In the genomic region with DNA sequence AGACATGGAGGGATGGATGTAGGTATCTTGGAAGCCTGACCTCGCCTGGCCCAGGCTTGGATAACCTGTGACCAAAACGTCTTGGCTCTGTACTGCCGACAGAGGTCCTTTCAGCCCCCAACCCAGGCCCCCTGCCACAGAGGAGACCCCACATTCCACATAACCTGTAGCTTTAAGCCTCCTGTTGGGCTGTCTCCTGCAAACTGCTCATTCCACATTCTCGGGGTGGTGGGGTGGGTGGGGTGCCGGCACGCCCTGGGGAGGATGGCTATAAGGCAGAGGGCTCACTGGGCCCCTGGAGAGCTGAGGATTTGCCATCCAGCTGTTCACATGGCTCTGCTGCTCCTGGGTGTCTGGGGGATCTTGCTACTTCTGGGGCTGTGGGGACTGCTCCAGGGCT, we compare ENCODE assay signal across 16 mouse cellular contexts. TPM values are rescaled to one million over a fixed set of nuclear protein-coding genes. Genes with fewer than 3 reads are reported as not detected.
A peak's percentile ranks its signal among the peaks of the same experiment; 100 is the strongest.
DNase-seq lines count a peak whose midpoint lies in the region; ATAC-seq and TF ChIP-seq lines count a peak whose summit lies in the region.
"Had no signal": no experiment of that assay in that cellular context is flagged by ENCODE, and none has a peak within 500 bp of the region (broad histone marks: within the 10 kb centered on the region; RNA-seq: fewer than 3 reads in every experiment).

A gene (plus strand): TSS at position 301 of the 400 bp plus-strand sequence.

- no peak for TF ChIP-seq EP300 in CH12.LX (IDR thresholded peaks at IDR 0.05; ENCODE audit: low read length)

- no peak within 1 kb of the TSS for H3K4me3 ChIP-seq in heart, embryonic 16.5 days (ENCODE audit: low read length)
- H3K4me3 ChIP-seq in CH12.LX (replicated peaks in 1 of 3; ENCODE audit: low read depth in 2 of 3, low read length in 2 of 3, poor library complexity in 1 of 3), result no peak within 1 kb of the TSS
- H3K4me3 ChIP-seq in embryonic facial prominence, embryonic 12.5 days, result no peak within 1 kb of the TSS
- peak within 1 kb of the TSS; percentile 29 for H3K4me3 ChIP-seq in limb, embryonic 15.5 days
- H3K4me3 ChIP-seq: lung, embryonic 15.5 days had no signal

- intact Hi-C loops in heart, postnatal 25 days (cut with DNase I), result no loop called here
- intact Hi-C loops in left cerebral cortex, postnatal 14 days (cut with DNase I), result no loop called here

- H3K36me3 ChIP-seq in heart, embryonic 16.5 days (ENCODE audit: control insufficient read depth, insufficient read depth), result no peaks in the 10 kb centered on the region
- peaks cover 0 to 5% of the 10 kb centered on the region in 2 experiments for H3K36me3 ChIP-seq in CH12.LX (replicated peaks in 1 of 2; ENCODE audit: control insufficient read depth in 1 of 2, insufficient read depth in 1 of 2, low read length in 1 of 2)
- no peaks in the 10 kb centered on the region for H3K36me3 ChIP-seq in embryonic facial prominence, embryonic 12.5 days
- H3K36me3 ChIP-seq in limb, embryonic 15.5 days, result no peaks in the 10 kb centered on the region
- H3K36me3 ChIP-seq: lung, embryonic 15.5 days had no signal

- in situ Hi-C loops in CH12.LX (cut with MboI; ENCODE audit: low pct_ligation_motif_present, low pct_unique_long_range_greater_than_20kb, low sequenced_read_pairs), result loop anchor here (25.0 kb wide), 1 partner anchor 110 kb away; a partner anchor contains a TSS

- peaks cover 6% of the 10 kb centered on the region; the same call in 1 of the 2 replicates for H3K4me1 ChIP-seq in heart, embryonic 16.5 days (ENCODE audit: control insufficient read depth, insufficient read depth, low read length)
- H3K4me1 ChIP-seq in CH12.LX (ENCODE audit: control insufficient read depth in 1 of 2, insufficient read depth in 2 of 2), result peaks cover 18 to 26% of the 10 kb centered on the region in 2 experiments
- peaks cover 22% of the 10 kb centered on the region for H3K4me1 ChIP-seq in embryonic facial prominence, embryonic 12.5 days
- peaks cover 43% of the 10 kb centered on the region for H3K4me1 ChIP-seq in limb, embryonic 15.5 days

- H3K9ac ChIP-seq in heart, embryonic 16.5 days (ENCODE audit: low read length), result peak within 1 kb of the TSS; percentile 23; the same call in 1 of the 2 replicates
- H3K9ac ChIP-seq in CH12.LX (ENCODE audit: insufficient read depth, low read depth), result no peak within 1 kb of the TSS
- peak within 1 kb of the TSS; percentile 34; the same call in 1 of the 2 replicates for H3K9ac ChIP-seq in embryonic facial prominence, embryonic 12.5 days
- H3K9ac ChIP-seq in limb, embryonic 15.5 days, result peak within 1 kb of the TSS; percentile 20; the same call in 1 of the 2 replicates
- H3K9ac ChIP-seq: lung, embryonic 15.5 days had no signal

- H3K4me2 ChIP-seq in heart, embryonic 16.5 days (ENCODE audit: low read depth, low read length), result no peak within 1 kb of the TSS
- H3K4me2 ChIP-seq in CH12.LX (ENCODE audit: insufficient read depth, low read depth, poor library complexity, severe bottlenecking), result peak within 1 kb of the TSS; percentile 27; the same call in 1 of the 2 replicates
- H3K4me2 ChIP-seq in embryonic facial prominence, embryonic 12.5 days (replicated peaks), result peak within 1 kb of the TSS; percentile 25
- H3K4me2 ChIP-seq in limb, embryonic 15.5 days, result peak within 1 kb of the TSS; percentile 31
- H3K4me2 ChIP-seq: lung, embryonic 15.5 days had no signal

- no peak for TF ChIP-seq RAD21 in CH12.LX (IDR thresholded peaks at IDR 0.05; ENCODE audit: low read depth, low read length)

- dilution Hi-C loops in CH12.LX (cut with MboI; ENCODE audit: extremely low pct_ligation_motif_present, extremely low pct_unique_long_range_greater_than_20kb, low sequenced_read_pairs), result no loop called here

- no peak for DNase-seq in heart, postnatal 25 days (ENCODE audit: low spot score)
- no peak for DNase-seq in CH12.LX (ENCODE audit: extremely low read depth)
- no peak for DNase-seq in left cerebral cortex, postnatal 14 days (ENCODE audit: low spot score in 2 of 2)
- DNase-seq in right cerebral cortex, adult 2 months (ENCODE audit: low spot score in 2 of 2), result no peak
- DNase-seq: cerebellum, adult 2 months; embryo, embryonic 11 days; kidney, adult 9 months; spleen, adult 18-20 months had no signal

- H3K9me3 ChIP-seq in heart, embryonic 16.5 days (replicated peaks; ENCODE audit: control insufficient read depth, low read length), result no peaks in the 10 kb centered on the region
- H3K9me3 ChIP-seq in CH12.LX (replicated peaks; ENCODE audit: low read length), result no peaks in the 10 kb centered on the region
- no peaks in the 10 kb centered on the region for H3K9me3 ChIP-seq in embryonic facial prominence, embryonic 12.5 days
- no peaks in the 10 kb centered on the region for H3K9me3 ChIP-seq in limb, embryonic 15.5 days
- H3K9me3 ChIP-seq: lung, embryonic 15.5 days had no signal

- no peak for ATAC-seq in heart, embryonic 16.5 days (replicated peaks; ENCODE audit: extremely low read depth, insufficient read depth, low FRiP score)
- ATAC-seq in embryonic facial prominence, embryonic 12.5 days (ENCODE audit: insufficient number of reproducible peaks, insufficient read depth, low FRiP score, low TSS enrichment), result no peak
- no peak for ATAC-seq in limb, embryonic 15.5 days (ENCODE audit: insufficient number of reproducible peaks, low FRiP score, low TSS enrichment, low read depth)
- ATAC-seq: CD4-positive, CD25-positive, alpha-beta regulatory T cell, adult 4 months; forebrain, embryonic 16.5 days had no signal

- no peaks in the 10 kb centered on the region; the same call in 1 of the 2 replicates for H3K27me3 ChIP-seq in heart, embryonic 16.5 days (ENCODE audit: control insufficient read depth, insufficient read depth, low read length)
- no peaks in the 10 kb centered on the region for H3K27me3 ChIP-seq in CH12.LX (replicated peaks)
- H3K27me3 ChIP-seq in embryonic facial prominence, embryonic 12.5 days, result peaks cover 4% of the 10 kb centered on the region; the same call in 1 of the 2 replicates
- no peaks in the 10 kb centered on the region for H3K27me3 ChIP-seq in limb, embryonic 15.5 days

- no peaks in the 10 kb centered on the region for H3K79me2 ChIP-seq in CH12.LX (replicated peaks; ENCODE audit: control insufficient read depth, extremely low read depth, insufficient read depth, poor library complexity, severe bottlenecking)

- 61% methylated on average over 6 of the region's 6 CpGs for WGBS in heart, embryonic 16.5 days
- WGBS in embryonic facial prominence, embryonic 12.5 days, result 52% methylated on average over 6 of the region's 6 CpGs
- 48% methylated on average over 6 of the region's 6 CpGs for WGBS in limb, embryonic 15.5 days

- TF ChIP-seq POLR2A in CH12.LX (IDR thresholded peaks at IDR 0.05; ENCODE audit: low read depth, low read length), result no peak

- no peak for TF ChIP-seq CTCF in CH12.LX (conservative IDR thresholded peaks at IDR 0.05 in 1 of 2, IDR thresholded peaks at IDR 0.05 in 1 of 2; ENCODE audit: low read depth in 2 of 2, low read length in 2 of 2)

- H3K27ac ChIP-seq in heart, embryonic 16.5 days (ENCODE audit: low read length), result peak within 1 kb of the TSS; percentile 25; the same call in 1 of the 2 replicates
- H3K27ac ChIP-seq in CH12.LX (ENCODE audit: insufficient read depth, low read depth), result no peak within 1 kb of the TSS
- H3K27ac ChIP-seq in embryonic facial prominence, embryonic 12.5 days, result peak within 1 kb of the TSS; percentile 38
- H3K27ac ChIP-seq in limb, embryonic 15.5 days, result peak within 1 kb of the TSS; percentile 84
- H3K27ac ChIP-seq: lung, embryonic 15.5 days had no signal

TF ChIP-seq in CH12.LX, 34 proteins besides CTCF, POLR2A, EP300 and RAD21:
- TF ChIP-seq GABPA (IDR thresholded peaks at IDR 0.05; ENCODE audit: insufficient replicate concordance, low read depth, low read length) (no peak), ZNF384 (IDR thresholded peaks at IDR 0.05; ENCODE audit: low read depth, low read length) (no peak), JUN (IDR thresholded peaks at IDR 0.05; ENCODE audit: insufficient read depth, low read depth, low read length) (no peak), HCFC1 (IDR thresholded peaks at IDR 0.05; ENCODE audit: low read depth, low read length) (no peak), SMC3 (IDR thresholded peaks at IDR 0.05; ENCODE audit: low read depth, low read length) (no peak), KAT2A (IDR thresholded peaks at IDR 0.05; ENCODE audit: insufficient replicate concordance, low read length) (no peak), NELFE (IDR thresholded peaks at IDR 0.05; ENCODE audit: low read depth, low read length) (no peak), PAX5 (IDR thresholded peaks at IDR 0.05; ENCODE audit: low read length) (no peak), ELF1 (IDR thresholded peaks at IDR 0.05; ENCODE audit: low read depth, low read length) (no peak), CHD1 (IDR thresholded peaks at IDR 0.05; ENCODE audit: low read depth, low read length) (no peak)

RNA-seq across cellular contexts. Expression of the gene that starts here (rescaled TPM):
- not detected in 2 replicates for polyA plus RNA-seq in heart, embryonic 16.5 days (2015; fragmentation: Nextera tagmentation; extraction: Ambion mirVana)
- not detected for total RNA-seq in heart, postnatal 25 days (2021)
- total RNA-seq in CH12.LX (2012; rRNA removed), result not detected in 2 replicates
- not detected in 2 replicates for total RNA-seq in CH12.LX (2014; rRNA removed)
- polyA plus RNA-seq in CH12.LX (2012; ENCODE audit: insufficient read length, low read depth), result not detected in 2 replicates
- polyA plus RNA-seq in embryonic facial prominence, embryonic 12.5 days (2016; fragmentation: Nextera tagmentation; extraction: Ambion mirVana), result 2.6 and 4.1 TPM in 2 replicates
- polyA plus RNA-seq in limb, embryonic 15.5 days (2015; fragmentation: Nextera tagmentation; extraction: Ambion mirVana), result 22.8 and 23.5 TPM in 2 replicates
- total RNA-seq in left cerebral cortex, postnatal 14 days (2021), result not detected
- total RNA-seq: granulocyte monocyte progenitor cell, adult 5-6 weeks; layer of hippocampus, postnatal 25 days had no signal
- polyA plus RNA-seq: CD4-positive, CD25-positive, alpha-beta regulatory T cell, adult 4 months; cerebellum, adult 2 months; forebrain, embryonic 16.5 days; lung, embryonic 15.5 days had no signal
